Mouse (Mus musculus) CD4-positive, CD25-positive, alpha-beta regulatory T cell, adult 9 weeks (primary cell): ENCODE results near the gene Retreg3. TPM values are rescaled to one million over a fixed set of nuclear protein-coding genes. Genes with fewer than 3 reads are reported as not detected.

Experiments used
- polyA plus RNA-seq: library from polyadenylated mRNA; unstranded; fragments of 100-300 nt; shearing (Covaris generic); gene quantifications from one replicate; pipeline ENCODE4 v1.2.1, GENCODE M21; 2017

The Retreg3 gene
- 43.8 TPM for polyA plus RNA-seq

DNA sequence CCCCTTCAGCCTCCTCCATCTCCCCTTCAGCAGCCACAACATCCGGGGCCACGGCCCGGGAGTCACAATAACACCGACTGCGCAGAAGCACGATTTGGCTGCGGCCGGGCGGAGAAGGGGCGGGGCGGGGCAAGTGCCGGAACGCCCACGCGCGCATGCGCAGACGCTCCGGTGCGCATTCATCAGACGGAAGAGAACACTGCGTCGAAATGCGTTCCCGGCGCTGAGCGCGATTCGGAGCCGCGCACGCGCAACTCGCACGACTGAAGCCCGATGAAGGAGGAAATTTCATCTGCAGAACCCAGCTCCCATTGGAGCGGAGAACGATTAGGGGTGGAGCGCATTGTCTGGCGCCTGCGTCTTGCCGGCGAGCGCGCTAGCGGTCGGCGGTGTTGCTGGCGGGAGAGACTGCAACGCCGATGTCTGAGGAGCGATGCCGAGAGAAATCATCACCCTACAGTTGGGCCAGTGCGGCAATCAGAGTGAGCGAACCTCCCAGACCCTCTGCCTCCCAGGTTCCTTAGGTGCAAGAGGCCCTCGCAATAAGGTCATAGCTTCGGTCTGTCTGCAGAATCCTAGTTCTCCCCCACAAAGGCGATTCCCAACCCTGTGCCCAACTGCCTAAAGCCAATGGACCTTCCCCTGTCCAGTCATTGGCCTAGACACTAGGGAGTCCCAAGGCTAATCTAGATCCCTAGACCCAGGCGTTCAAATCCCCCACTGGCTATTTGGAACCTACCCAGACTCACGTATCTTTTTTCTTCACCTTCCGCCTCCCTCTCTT is at the start of gene Retreg3, which contains the start of gene Tubg1:
Gene Retreg3 (minus strand): TSS at position 133 of the 784 bp plus-strand sequence.
Gene Tubg1 (plus strand): TSS at position 178 of the 784 bp plus-strand sequence.

DNA sequence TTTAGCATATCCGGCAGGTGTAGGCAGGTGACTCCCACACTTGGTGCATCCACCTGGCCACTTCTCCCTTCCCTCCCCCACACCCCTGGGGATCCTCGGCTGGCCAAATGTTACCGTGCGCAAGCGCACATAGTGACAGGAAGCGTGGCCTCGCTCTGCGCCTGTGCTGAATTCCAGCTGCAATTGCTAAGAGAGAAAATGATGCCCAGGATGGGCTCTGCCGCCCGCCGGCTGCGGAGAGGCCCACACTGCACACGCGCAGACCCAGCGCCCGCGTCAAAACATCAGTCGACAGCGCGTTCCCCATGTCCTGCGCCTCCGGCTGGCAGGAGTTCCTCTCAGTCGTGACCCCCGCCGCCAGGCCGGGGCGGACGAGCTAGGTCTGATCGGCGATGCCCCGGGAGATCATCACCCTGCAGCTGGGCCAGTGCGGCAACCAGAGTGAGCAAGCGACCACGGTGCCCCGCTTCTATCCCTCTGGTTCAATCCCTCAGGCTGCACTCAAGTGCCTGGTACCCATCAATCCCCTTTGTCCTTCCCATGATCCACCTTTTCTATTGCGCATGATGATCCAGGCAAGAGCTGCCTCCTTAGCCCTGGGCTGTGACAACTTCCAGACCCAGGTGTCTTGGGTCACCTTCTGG is 36.2 kb upstream of the Retreg3 start, which contains the start of gene Tubg2:
Gene Tubg2 (plus strand): TSS at position 180 of the 644 bp plus-strand sequence.

DNA sequence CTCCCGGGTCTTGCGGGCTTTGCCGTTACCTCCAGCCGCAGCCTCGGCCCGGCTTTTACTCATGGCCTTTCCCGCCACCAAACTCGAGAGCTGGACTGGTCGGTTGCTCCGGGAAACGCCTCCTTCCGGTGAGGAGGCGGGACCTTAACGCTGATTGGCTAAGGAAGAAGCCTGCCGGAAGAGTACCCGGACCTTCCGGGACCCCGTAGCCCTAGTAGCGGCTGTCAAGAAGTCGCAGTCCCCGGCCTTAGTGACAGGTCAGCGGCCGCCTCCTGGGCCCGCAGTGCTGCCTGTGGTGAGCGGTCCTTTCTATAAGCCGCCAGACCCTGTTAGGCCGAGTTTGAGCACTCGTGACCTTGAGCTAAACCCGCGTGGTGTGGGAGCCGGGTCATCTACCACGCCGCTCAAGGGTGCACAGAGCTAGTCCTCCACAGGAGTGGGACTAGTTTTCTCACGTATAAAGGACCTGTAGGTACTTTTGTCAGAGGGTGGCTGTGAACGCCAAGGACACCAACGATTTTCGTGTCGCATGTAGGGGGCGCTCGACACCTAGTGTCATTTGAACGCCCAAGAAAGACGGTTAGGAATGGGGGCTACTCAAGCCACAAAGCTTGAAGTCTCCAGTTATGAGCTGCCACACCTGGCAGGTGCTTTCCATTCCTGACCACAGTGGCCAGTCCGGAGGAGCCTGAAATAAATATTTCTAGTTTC is 24.2 kb downstream of the Retreg3 start, which contains the start of gene Psmc3ip:
Gene Psmc3ip (minus strand): TSS at position 123 of the 711 bp plus-strand sequence.

DNA sequence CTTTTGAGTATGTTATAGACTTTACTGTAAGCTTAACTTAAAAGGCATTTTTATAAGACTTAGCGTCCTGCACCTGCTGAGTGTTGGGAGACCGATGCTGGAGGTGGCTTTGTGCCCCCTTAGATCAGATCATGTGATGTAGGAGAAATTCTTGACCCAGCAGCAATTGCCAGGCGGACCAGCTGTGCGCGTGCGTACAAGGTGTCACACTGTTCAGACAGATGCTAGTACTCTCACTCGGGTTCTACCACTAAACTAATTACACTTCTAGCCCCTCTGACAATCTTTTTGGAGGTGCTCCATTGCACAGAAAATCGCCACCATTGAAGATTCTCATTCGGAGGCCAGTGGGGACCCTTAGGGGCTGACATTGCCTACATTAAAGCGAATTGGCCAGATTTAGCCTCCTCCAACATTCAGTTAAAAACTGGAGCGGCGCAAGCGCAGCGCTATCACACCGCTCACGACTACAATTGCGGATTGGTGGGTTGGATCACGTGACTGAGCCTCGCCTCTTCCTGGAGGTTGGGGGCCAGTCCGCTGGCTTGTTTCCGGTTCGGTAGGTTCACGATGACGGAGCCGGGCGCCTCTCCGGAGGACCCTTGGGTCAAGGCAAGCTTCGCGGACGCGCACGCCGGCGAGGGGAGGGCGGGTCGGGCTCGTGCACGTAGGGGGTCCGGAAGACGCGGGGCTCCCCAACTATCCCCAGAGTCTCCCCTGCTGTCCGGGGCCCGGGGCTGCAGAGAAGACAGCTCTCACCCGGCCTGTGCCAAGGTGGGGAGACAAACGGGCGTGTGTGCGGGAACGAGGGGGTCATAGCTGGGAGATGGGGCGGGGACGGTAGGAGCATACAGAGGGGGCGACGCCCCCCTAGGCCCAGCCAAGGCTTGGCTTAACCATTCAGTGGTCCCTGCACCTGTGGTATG is 32.7 kb downstream of the Retreg3 start, which contains the start of gene Mlx:
Gene Mlx (plus strand): TSS at position 522 of the 926 bp plus-strand sequence.

DNA sequence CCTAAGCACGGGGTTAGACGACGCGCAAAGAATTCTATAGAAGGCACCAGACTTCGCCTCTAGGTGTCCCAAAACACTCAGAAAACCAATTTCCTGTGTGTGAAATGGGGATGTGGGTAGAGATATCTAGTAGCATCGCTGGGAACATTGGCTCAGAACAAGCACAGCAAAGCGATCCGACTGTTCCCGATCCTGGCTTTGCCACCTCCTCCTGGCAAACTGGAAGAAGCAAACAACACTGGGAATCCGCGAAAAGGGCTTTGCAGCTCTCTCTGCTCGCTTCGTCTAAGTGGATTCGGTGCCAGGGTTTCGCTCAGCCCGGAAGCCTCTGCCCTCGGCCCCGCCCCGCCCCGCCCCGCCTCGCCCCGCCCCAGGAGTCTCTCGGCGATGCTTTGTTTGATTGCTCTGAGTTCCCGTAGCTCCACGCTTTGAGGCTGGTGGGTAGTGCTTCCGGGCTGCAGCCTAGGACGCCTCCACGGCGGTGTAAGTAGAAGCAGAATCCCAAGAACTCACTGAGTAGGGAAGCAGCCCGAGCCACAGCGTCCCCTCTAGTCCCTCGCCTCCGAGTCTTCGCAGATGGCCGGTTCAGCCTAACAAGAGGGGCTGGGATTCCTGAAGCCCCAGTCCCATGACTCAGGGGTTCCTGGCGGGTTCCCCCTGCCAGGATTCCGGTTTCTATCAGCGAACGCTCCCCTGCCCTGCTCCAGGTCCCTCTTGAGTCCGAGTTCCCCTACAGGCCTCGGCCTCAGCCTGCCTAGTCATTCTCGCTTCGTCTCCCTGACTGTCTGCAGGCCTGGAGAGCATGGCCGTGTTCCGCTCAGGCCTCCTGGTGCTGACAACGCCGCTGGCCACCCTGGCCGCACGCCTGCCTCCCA is 37.2 kb downstream of the Retreg3 start, which contains the start of gene Coasy:
Gene Coasy (plus strand): TSS at position 358 of the 875 bp plus-strand sequence.

DNA sequence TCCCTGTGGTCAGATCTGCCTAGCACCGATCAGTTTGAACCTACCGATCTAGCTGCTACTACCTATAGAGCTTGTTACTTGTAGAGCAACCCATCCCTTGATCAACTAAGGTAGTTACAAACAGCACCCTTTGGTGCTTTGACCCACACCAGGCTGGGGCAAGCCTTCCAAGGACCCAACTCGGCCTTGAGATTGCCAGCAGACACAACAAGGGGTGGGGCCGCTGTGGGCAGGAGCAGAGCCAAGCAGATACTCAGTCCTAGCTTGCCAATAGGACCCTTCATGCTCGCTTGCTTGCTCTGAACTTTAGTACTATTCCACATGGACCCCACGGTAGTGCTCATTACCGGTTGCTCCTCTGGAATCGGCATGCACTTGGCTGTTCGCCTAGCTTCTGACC is 41.6 kb downstream of the Retreg3 start, which contains the start of gene Hsd17b1:
Gene Hsd17b1 (plus strand): TSS at position 291 of the 400 bp plus-strand sequence.

DNA sequence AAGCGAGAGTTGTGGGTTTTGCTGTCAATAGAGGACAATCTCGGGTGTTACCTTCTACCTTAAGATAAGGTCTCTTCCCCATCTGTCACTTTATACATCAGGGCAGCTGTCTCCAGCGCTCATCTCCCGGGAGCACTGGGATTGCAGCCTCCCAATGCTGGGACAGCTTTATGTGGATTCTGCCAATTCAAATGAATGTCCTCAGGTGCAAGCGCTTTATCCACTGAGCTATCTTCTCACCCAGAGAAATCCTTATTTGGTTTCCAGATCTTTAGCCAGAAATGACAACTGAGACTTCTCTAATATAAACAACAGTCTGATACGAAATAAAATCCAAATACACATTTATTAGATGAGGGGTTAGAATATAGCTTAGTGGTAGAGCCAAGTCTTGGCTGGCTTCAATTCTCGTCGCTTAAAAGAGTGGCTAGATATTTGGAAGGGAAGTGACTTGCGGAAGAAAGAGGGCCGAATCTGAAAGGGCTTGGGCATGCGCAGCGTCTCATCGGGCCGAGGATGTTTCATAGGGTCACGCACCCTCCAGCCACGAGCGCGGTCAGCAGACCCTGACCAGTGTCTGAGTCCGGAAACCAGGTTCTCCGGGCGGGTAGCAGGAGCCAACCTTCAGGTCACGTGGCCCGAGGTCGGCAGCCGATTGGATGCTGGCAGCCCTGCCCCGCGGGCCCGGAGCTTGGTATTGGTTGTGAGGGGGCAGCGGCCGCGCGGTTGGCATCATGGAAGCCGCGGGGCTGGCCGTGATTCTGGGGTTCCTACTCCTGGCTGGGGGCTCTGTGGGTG is 50.1 kb downstream of the Retreg3 start, which contains the start of gene Naglu:
Gene Naglu (plus strand): TSS at position 622 of the 798 bp plus-strand sequence.

Other genes with a start within 250 kb of the Retreg3 start
- 221 TPM for gene Stat3, start 180.4 kb downstream of the Retreg3 start, polyA plus RNA-seq
- 0.31 TPM for gene Cavin1, start 149.0 kb downstream of the Retreg3 start, polyA plus RNA-seq
- 6.4 TPM for gene Atp6v0a1, start 110.4 kb downstream of the Retreg3 start, polyA plus RNA-seq
- gene Naglu, start 49.9 kb downstream of the Retreg3 start, polyA plus RNA-seq: 5.5 TPM
- gene Hsd17b1, start 41.5 kb downstream of the Retreg3 start, polyA plus RNA-seq: 0.20 TPM
- 41.6 TPM for gene Coasy, start 37.3 kb downstream of the Retreg3 start, polyA plus RNA-seq
- gene Mlx, start 32.6 kb downstream of the Retreg3 start, polyA plus RNA-seq: 123 TPM
- gene Psmc3ip, start 24.5 kb downstream of the Retreg3 start, polyA plus RNA-seq: 9.8 TPM
- gene Tubg1, start within 50 bp of the Retreg3 start, polyA plus RNA-seq: 44.6 TPM
- gene Tubg2, start 36.0 kb upstream of the Retreg3 start, polyA plus RNA-seq: 4.5 TPM
- 0.05 TPM for gene Cntnap1, start 50.6 kb upstream of the Retreg3 start, polyA plus RNA-seq
- not detected for gene Plekhh3, start 51.5 kb upstream of the Retreg3 start, polyA plus RNA-seq
- 2.0 TPM for gene Ccr10, start 55.5 kb upstream of the Retreg3 start, polyA plus RNA-seq
- 98.0 TPM for gene Ezh1, start 106.6 kb upstream of the Retreg3 start, polyA plus RNA-seq
- gene Ramp2, start 126.1 kb upstream of the Retreg3 start, polyA plus RNA-seq: 0.36 TPM
- 178 TPM for gene Vps25, start 133.8 kb upstream of the Retreg3 start, polyA plus RNA-seq
- 6.2 TPM for gene Wnk4, start 140.7 kb upstream of the Retreg3 start, polyA plus RNA-seq
- gene Cntd1, start 159.1 kb upstream of the Retreg3 start, polyA plus RNA-seq: 0.33 TPM
- 134 TPM for gene Coa3, start 159.2 kb upstream of the Retreg3 start, polyA plus RNA-seq
- 232 TPM for gene Becn1, start 182.4 kb upstream of the Retreg3 start, polyA plus RNA-seq
- 93.7 TPM for gene Psme3, start 196.3 kb upstream of the Retreg3 start, polyA plus RNA-seq
- 3.4 TPM for gene Aoc2, start 205.2 kb upstream of the Retreg3 start, polyA plus RNA-seq
- gene Aoc3, start 210.7 kb upstream of the Retreg3 start, polyA plus RNA-seq: not detected
- gene G6pc, start 247.7 kb upstream of the Retreg3 start, polyA plus RNA-seq: not detected